Mouse (Mus musculus) urinary bladder, postnatal 10 days (tissue): ENCODE data around the gene Vstm2l.

Experiments used
- DNase-seq: peaks from one replicate; pipeline ENCODE4 v3.0.0; 2022; ENCODE audit warnings: low spot score

The Vstm2l gene

DNA sequence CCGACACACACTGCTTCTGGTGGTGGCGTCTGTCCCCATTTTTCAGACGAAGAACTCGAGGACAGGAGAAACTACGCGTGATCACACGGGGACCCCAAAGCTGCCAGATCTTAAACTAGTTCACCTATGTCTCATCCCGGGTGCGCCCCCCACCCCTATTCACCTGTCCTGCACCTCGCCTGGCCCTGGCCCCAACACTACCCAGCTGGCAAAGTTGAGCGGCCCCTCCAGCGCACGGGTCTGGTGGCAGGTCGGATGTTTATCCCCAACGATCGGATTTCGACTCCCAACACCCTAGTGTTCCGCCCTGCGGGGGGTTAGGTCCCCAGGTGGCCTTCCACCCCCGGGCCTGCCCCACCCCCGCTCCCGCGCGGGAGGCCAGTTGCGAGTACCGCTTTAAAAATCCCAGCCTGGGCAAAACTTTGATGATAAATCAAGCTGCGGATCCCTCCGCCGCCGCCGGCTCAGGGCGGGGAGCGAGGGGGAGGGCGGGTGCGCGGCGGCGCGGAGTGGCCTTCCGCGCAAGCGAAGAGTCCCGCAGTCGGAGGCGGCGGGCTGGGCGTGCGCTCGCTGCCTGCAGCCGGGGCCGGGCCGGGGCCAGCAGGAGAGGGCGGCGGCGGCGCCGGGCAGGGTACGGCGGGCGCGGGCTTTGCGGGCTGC, at the start of gene Vstm2l:
Vstm2l (plus strand) TSS at position 549 of the 660 bp plus-strand sequence.
- no peak for DNase-seq

DNA sequence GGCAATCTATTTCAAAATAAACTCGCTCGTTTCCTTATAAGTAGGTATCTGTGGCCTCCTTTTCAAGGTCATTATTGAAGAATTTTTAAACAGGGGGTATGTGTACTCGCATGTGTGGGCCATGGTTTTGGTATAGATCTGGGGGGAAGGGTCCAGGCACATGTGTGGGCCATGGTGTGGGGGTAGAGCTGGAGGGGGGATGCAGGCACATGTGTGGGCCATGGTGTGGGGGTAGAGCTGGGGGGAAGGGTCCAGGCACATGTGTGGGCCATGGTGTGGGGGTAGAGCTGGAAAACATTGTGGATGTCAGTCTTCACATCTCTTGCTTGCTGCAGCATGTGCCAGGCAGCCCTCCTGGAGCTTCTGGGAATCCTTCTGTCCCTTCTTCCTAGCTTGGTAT, 47.3 kb upstream of the Vstm2l start:
- DNase-seq: no peak

DNA sequence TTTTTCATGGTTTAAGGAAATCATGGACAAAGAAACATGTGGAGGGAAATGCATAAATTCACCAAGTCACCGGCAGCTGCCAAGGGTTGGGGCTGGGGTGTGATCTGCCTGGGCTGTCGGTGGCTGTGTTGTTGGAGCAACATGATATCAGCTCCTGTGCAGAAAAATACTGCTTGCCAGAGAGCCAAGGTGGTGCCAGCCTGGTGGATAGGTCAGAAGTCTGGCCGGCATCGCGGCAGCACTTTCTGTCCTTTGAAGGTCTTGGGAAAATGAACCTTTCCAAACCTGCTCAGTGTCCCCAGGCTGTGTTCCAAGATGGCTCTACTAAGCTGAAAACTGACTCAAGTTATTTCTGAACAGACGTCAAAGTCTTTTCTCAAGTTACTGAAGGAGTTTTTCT, 44.2 kb upstream of the Vstm2l start:
- no peak for DNase-seq

DNA sequence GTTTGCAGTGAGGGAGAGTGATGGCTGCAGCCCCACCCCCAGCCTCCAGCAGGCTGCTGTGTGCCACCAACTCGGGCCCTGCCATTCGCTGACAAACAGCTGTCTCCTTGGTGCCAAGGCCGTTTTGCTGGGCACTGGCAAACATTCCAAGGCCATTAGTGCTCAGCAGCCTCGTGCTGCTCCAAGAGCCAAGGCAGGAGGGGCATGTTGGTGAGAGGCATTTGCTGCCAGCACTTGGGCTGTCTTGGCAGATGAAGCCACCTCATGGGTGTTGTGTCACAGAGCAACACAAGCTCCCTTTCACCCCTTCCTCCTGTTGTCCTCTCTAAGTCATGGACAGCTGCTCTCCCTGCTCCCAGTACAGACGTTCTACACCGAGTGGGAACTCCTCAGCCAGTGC, 41.2 kb upstream of the Vstm2l start:
- DNase-seq: no peak

DNA sequence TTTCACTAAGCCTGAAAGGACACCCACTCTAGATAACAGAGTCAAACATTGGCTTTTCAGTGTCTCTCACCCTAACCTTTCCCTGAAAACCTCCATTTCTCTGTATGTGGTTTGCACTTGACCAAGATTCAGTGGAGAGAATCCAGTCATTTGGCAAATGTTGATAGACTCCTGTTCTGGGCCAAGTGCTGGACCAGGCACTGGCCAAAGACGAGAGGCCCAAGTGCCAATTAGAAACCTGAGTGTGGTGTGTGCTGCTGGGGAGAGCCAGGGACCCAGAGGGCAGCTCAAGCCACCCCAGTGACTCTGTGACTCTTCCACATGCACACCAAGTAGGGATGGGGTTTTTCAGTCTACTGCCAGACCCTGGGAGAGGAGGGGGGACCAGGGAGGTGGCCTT, 40.8 kb upstream of the Vstm2l start:
- DNase-seq: no peak

DNA sequence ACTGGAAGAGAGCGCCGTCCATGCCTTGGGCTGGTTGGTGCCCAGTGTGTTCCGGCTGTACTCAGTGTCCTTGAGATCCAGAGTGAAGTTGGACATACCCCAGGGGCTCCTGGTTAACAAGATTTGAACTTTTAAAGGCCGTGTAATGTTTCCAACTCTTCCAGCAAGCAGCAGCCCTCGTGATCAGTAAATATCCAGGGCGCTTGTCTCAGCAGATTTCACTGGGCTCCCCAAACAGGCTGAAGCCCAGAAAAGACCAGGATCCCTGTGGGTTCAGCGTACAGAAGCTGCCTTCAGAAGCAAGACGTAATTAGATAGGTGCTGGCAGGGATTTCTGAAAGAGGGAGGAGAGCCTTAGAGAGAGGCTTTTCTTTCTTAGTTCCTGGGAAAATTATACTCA, 39.3 kb upstream of the Vstm2l start:
- no peak for DNase-seq

DNA sequence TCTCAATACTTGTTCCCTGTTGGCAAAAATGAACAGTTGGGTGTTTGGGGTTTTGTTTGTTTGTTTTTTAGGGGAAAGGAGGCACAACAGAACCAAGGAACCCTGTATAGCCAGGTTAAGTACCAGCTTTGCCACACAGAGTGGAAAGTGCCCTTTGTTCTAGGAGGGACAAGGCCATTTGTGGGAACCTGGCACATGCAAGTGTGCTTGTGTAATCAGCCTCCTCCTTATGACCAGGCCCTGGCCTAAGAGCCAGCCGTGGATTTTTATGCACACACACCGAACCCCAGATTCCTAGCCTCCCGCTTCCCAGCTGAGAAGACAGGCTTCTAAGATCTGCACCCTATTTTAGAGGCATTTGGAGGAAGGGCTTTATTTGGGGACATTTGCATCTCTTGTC, 37.1 kb upstream of the Vstm2l start:
- no peak for DNase-seq

DNA sequence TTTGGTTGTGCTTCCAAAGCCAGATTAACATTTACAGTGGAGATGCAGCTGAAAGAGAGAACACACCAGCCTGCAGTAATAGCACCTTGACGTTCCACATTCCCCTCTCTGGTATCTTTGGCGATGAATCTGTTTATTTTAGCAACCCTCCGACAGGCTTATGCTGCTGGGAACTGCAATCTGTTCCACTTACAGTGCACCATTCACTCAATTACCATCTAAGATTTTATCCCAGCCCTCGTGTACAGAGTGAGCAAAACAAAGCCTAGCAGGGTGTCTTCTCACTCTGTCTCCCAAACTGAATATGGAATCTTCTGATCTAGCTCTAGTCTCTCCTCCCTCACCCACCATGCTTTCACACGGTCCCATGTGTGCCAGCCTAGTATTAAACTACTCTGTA, 36.5 kb upstream of the Vstm2l start:
- DNase-seq: no peak

DNA sequence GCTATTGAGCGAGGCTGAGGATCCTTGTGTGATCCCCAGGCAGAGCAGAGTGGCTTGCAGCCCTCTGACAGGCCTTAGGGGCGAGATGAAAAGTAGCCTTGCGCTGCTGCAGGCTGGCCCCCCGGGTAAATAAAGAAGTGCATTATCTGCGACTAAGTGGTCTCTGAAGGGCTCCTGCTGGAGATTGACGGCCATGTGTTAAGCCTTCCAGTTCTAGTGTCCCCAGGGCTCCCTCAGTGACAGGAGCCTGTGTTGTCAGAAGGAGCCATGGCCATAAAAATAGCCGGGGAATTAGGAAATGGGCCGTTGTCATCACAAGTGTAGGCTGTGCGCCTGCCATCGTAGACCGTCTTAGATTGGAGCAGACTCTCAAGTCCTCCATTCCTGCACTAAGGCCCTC, 32.5 kb upstream of the Vstm2l start:
- no peak for DNase-seq

DNA sequence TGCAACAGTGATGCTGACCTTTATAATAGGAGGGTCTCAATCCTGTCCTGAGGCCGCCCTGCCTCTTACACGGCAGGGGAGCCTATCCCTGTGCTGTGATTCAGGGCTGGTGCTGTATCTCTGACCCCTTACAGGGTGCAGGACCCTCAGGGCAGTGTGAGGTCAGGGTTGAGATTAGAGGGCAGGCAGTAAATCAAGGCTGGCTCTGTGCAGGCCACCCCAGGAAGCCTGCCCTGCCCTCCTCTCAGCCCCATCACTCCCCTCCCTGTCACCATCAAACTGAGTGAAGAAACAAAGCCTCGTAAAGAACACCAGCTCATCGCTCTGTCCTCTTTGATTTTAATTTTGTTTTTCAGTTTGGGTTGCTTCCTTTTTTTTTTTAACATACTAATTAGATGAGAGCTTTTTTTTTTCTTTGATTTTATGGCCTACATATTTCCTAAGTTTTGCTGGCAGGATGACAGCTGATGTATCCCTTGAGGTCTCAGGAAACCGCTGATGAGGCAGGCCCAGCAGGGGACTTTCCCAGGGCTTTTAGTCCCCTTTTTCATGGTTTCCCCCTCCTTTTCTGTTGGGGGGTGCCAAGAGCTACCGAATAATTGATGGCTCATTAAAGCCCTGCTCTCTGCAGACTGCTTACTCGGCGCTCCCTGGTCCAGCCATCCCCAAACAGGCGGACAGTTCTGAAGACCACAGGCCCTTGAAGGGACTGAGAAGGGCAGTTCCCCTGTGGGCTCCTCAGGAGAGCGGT, 27.0 kb upstream of the Vstm2l start:
- DNase-seq: no peak

DNA sequence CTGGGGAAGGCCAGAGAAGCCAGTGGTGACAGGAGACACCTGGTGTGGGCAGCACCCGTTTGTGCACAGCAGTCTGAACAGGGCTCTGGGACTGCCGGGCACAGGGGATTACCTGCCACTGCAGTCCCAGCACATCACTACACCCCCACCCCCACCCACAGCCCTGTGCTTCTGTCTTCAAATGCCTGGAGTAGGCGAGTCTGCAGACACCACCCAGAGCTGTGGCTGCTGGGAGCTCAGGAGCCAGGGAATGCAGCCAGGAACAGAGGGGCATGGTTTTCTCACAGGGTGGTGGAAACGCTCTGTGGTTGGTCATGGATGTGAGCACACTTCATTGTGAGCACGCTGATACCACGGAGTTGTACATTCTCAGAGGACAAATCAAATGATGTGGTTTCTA, 23.3 kb upstream of the Vstm2l start:
- no peak for DNase-seq

DNA sequence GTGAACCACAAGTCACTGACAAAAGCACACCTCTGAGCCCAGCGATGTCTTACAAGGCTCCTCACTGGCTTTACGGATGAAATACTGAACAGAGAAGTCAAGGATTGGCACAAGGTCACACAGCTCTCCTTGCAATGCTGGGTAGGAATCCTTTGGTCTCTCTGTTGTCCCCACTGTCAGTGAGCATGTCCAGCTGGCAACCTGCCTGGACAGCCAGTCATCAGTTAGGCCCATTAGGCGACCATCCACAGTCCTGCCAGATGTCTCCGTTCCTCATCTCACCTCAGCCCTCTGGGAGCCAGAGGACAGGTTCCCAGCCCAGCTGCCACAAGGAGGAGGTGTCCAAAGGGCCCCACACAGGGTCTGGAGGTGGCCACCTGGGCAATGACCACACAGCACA, 17.3 kb upstream of the Vstm2l start:
- no peak for DNase-seq

DNA sequence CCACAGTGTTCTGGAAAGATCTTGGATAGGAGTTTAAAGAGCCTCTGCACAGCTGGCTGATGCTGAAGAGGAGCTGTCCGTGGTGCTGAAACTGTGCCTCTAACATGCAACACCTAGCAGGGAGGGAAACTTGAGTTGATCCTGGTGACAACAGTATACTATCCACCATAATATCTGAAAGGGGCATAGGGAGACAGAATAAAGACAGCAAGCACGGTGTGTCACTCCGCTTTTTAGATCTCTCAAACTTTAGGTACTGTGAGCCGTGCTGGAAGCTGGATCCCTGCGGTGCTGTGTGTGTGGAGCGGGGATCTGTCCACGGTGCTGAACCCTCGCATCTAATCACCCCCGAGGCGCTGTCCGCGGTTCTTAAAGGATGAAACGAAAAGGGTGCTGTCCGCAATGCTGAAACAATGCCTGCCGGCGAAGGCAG, 1.2 kb upstream of the Vstm2l start:
- DNase-seq: peak; percentile 45

DNA sequence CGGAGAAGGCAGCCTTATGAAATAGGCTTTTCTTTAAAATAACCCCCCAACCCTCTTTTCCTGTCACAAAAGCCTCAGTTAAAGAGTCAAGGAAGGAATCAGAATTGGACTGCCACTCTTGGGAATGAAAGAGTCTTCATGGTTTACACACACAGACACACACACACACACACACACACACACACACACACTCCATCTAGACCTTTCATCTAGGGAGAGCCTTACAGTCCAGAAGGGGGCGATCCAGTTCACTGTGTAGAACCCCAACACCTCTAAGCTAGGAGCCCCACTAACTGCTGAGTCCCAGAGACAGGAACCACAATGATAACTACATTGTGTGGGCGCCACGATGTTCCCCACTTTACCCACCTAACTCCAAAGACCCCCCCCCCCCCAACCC, 748 bp upstream of the Vstm2l start:
- no peak for DNase-seq

DNA sequence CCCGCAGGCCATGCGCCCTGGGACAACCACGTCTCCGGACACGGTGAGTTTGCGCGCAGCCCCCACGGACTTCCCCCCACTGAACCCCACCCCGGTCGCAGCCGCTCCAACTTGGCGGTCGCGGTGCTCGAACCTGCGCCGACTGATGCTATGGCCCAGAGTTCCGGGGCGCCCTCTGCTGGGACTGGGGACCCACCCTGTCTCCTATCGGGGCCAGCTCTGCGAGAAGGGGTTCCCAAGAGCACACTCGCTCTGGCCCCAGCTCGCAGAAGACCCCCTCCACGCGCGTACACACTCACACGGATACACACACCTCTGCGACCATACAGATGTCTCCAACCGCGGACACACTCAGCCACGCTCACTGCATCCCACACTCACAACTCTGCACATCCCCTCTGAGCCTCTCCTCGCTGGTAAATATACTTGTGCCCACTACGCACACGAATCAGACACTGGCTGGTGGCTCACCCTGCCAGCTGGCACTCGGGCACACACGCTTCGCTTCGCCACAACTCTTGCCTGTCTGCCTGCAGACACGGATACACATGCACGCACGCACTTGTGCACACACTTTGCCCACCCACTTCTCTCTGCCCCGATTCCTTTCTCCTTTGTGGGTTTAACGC, 550 bp downstream of the Vstm2l start:
- no peak for DNase-seq

DNA sequence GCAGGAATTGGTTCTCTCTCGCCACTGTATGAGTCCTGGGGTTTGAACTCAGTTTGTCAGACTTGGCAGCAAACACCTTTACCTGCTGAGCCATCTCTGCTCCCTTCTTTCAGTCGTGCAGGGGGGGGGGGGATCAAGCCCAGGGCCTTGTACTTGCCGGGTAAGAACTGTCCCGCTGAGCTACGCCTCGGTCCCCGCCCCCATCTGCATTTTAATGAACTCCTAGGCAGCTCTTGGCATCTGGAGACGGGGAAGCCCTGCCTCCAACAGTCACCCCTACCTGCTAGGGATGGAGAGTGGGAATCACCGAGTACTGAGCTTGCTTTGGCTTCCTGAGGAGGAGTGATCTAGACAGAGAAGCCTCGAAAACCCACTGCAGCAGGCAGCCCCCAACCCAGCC, 4.1 kb downstream of the Vstm2l start:
- no peak for DNase-seq

DNA sequence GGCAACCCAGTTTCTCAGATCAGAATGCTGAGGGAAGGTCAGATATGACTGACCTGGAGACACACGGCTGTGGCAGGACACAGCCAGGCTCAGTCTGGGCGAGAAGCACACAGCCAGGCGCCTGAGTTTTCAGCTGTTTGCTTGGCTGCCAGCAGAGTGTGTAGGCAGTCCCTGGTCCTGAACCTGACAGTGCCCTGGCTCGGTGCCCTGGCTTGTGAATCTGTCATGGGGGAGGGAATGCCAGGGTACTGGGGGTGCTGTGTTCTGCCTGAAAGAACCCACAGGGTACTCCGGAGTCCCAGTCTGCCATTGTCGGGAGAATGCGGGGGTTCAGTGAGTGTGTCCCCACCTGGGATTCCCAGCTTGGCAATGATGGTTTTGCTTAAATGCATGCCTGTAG, 7.1 kb downstream of the Vstm2l start:
- no peak for DNase-seq

DNA sequence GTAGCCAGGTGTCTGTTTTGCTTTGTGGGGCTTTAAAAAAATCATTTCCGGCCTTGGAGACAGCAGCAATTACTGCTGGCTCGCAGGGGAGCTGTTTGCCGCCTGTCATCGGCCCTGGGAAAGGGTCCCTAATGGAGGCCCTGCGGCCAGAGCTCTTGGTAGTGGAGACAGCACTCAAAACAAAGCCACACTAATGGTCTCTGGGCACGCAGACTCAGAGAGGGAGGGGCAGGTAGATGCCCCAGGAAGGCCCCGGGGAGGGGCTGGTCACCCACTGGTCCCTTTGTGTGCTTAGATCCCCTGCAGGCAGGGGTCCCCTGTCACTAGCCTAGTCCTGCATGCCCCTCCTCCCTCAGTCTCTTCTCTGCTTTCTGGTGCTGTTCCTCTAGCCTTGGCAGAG, 9.0 kb downstream of the Vstm2l start:
- DNase-seq: no peak

DNA sequence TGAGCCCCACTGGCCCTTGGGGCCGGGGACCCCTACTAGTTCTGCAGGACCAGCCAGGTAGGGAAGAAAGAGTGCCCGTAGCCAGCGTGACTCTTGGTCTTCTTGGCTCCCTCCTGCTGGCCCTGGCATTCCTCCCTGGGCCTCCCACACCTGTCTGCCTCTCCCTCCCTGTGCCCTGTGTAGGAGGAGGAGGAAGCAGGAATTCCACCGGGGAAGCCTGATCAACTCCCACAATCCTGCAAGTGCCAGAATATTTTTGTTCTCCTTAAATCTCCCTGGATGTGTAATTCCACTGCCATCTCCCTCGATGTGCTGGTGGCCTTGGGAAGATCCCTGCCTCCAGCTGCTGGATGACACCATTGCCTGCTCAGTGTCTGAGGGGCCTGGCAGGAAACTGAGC, 10.1 kb downstream of the Vstm2l start:
- DNase-seq: no peak

DNA sequence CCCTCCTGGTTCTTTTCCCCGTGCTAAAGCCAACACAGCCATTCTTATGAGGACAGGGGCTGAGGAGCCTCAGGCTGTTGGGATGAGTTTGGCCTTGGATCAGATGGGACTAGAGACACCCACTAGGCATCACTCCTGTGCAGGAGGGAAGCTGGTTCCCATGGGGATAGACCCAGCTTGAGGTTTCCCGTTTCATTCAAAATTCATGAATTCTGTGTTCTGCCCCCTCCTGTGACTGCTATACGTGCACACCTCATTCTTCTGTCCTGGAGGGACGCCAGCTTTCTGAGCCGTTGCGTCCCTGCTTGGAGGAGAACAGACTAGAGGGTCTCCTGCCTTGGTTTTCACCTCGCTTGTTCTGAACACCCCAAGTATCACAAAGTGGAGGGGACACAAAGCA, 12.0 kb downstream of the Vstm2l start:
- no peak for DNase-seq

DNA sequence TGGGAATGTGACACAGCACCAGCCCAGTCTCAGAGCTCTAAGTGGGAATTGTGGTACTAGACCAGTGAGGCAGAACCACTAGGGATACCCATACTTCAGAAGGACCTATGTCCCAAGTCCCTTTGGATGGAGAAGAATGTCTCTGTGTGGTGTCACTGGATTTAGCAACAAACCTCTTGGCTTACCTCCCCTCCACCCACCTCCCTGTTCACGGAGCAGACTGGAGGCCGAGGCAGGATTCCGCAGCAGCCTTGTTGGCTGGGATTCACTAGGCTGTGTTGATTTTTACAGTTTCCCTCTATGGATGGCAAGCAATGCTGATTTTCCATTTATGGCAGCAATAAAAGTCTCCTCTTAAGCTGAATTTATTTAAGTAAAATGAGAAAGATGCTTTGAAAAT, 12.5 kb downstream of the Vstm2l start:
- no peak for DNase-seq

DNA sequence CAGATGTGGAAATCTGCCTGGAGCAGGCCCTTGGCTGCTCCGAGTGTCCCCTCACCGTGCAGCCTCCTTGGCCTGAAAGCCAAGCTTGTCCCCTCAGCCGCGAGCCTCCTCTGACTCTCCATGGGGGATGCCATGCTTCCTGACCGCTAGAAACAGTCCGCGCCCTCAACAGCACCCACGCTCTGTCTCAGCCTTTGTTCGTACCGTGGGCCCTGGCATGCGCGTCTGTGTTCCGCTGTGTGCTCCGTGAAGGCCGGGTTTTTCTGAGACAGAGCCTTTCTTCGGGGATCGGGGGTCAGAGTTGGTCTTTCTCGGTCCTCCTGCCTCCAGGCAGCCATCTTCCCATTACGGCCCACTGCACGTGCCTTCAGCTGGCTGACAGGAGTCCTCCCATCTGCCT, 12.9 kb downstream of the Vstm2l start:
- DNase-seq: no peak

DNA sequence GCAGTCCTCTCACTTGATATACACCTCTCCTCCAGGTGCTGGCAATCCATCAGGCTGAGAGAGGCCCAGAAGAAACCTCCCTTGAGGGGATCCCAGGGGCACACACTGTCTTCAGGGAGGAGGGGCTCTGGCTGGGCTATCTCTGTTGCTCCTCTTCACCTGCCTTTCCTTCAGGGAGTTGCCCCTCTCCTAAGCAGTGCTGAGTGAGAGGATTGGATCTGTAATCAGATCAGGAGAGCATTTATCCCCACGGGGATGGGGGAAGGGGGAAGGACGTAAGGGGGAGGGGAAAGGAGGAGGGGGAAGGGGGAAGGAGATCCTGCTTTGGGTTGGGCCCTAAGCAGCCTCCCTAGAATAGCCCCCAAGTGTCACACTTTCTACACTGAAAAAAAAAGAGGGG, 13.4 kb downstream of the Vstm2l start:
- DNase-seq: no peak

DNA sequence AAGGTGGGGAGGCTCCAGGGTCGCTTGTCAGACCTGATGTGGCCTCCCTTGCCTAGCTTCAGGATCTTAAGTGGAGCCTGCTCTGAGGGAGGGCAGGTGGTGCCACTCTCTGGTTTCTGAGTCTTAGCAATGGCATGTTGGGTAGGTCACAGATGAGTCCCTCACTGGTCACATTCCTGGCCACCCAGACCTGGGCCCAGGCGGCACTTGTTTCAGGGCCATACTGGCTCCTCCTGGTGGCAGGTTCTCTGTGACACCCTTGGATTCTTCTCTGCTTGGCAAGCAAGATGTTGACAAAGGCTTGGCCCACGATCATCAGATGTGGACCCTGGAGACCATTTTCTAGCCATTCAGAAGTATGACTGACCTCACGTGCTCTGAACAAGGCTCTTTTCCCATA, 18.2 kb downstream of the Vstm2l start:
- DNase-seq: no peak
